Mouse (Mus musculus) splenic B cell, adult 2 months (primary cell): ENCODE data around the gene Sirt2.

Experiments used
- DNase-seq: peaks from one replicate; pipeline ENCODE4 v3.0.0-alpha.2; 2011; ENCODE audit warnings: low read depth, low spot score
- H3K27me3 ChIP-seq: 2 replicates; pipeline ENCODE4 v1.6.1; 2012; ENCODE audit warnings: mild to moderate bottlenecking, low read length, moderate library complexity, mixed read lengths; ENCODE audit not compliant: control insufficient read depth, poor library complexity, insufficient read depth, severe bottlenecking
- H3K36me3 ChIP-seq: 2 replicates; pipeline ENCODE4 v1.6.1; 2012; ENCODE audit warnings: mild to moderate bottlenecking, low read length, moderate library complexity, mixed read lengths; ENCODE audit not compliant: control insufficient read depth, poor library complexity, insufficient read depth, severe bottlenecking

The Sirt2 gene

GRCm38 (mm10) chr7:28822556-28822955 lies 56.0 kb downstream of the Sirt2 start:
- no peak for DNase-seq
- H3K27me3 ChIP-seq: no peaks in the 10 kb centered on the region
- H3K36me3 ChIP-seq: peaks cover 13% of the 10 kb centered on the region

- peaks cover 11% of the 10 kb centered on the region for H3K36me3 ChIP-seq
- no peak for DNase-seq
- H3K27me3 ChIP-seq: no peaks in the 10 kb centered on the region
Measured at GRCm38 (mm10) chr7:28822993-28823903, 56.7 kb downstream of the Sirt2 start.

GRCm38 (mm10) chr7:28823932-28824331 lies 57.4 kb downstream of the Sirt2 start:
- no peak for DNase-seq
- Histone ChIP-seq H3K36me3 (peaks cover 11% of the 10 kb centered on the region), H3K27me3 (no peaks in the 10 kb centered on the region)

- peak; percentile 92 for DNase-seq
- Histone ChIP-seq H3K36me3 (peaks cover 15% of the 10 kb centered on the region), H3K27me3 (no peaks in the 10 kb centered on the region)
Measured at GRCm38 (mm10) chr7:28824941-28825685, 58.6 kb downstream of the Sirt2 start, which contains the start of gene Ech1. Gene Ech1, plus strand, starts transcription at chr7:28825217.

GRCm38 (mm10) chr7:28825686-28826401 lies 59.3 kb downstream of the Sirt2 start:
- Histone ChIP-seq H3K27me3 (no peaks in the 10 kb centered on the region), H3K36me3 (peaks cover 11% of the 10 kb centered on the region)
- DNase-seq: peak; percentile 32

- no peak for DNase-seq
- Histone ChIP-seq H3K27me3 (no peaks in the 10 kb centered on the region), H3K36me3 (peaks cover 10% of the 10 kb centered on the region)
Measured at GRCm38 (mm10) chr7:28826402-28826772, 59.9 kb downstream of the Sirt2 start.

GRCm38 (mm10) chr7:28827338-28827737 lies 60.8 kb downstream of the Sirt2 start:
- Histone ChIP-seq H3K27me3 (no peaks in the 10 kb centered on the region), H3K36me3 (peaks cover 7% of the 10 kb centered on the region)
- DNase-seq: no peak

- no peak for DNase-seq
- Histone ChIP-seq H3K36me3 (peaks cover 7% of the 10 kb centered on the region), H3K27me3 (no peaks in the 10 kb centered on the region)
Measured at GRCm38 (mm10) chr7:28829821-28830220, 63.3 kb downstream of the Sirt2 start.

- H3K27me3 ChIP-seq: no peaks in the 10 kb centered on the region
Measured at GRCm38 (mm10) chr7:28830981-28831380, 64.4 kb downstream of the Sirt2 start.

GRCm38 (mm10) chr7:28831411-28832125 lies 65.0 kb downstream of the Sirt2 start:
- Histone ChIP-seq H3K36me3 (peaks cover 7% of the 10 kb centered on the region), H3K27me3 (no peaks in the 10 kb centered on the region)
- DNase-seq: no peak

More at GRCm38 (mm10) chr7:28830981-28831380, 64.4 kb downstream of the Sirt2 start:
- peaks cover 7% of the 10 kb centered on the region for H3K36me3 ChIP-seq
- no peak for DNase-seq

- peak; percentile 48 for DNase-seq
- Histone ChIP-seq H3K36me3 (peaks cover 7% of the 10 kb centered on the region), H3K27me3 (no peaks in the 10 kb centered on the region)
Measured at GRCm38 (mm10) chr7:28832137-28832536, 65.6 kb downstream of the Sirt2 start.

GRCm38 (mm10) chr7:28833723-28834347 lies 67.3 kb downstream of the Sirt2 start, which contains the start of gene Lgals4:
Gene Lgals4, plus strand, starts transcription at chr7:28833854.
- Histone ChIP-seq H3K27me3 (no peaks in the 10 kb centered on the region), H3K36me3 (peaks cover 7% of the 10 kb centered on the region)
- no peak for DNase-seq

GRCm38 (mm10) chr7:28836936-28837335 lies 70.4 kb downstream of the Sirt2 start:
- H3K27me3 ChIP-seq: no peaks in the 10 kb centered on the region
- H3K36me3 ChIP-seq: no peaks in the 10 kb centered on the region; the same call in 1 of the 2 replicates
- DNase-seq: no peak
